Mouse (Mus musculus) forebrain, embryonic 11.5 days (tissue): ENCODE data around the gene Wwtr1. TPM values are rescaled to one million over a fixed set of nuclear protein-coding genes. Genes with fewer than 3 reads are reported as not detected.

Experiments
- ATAC-seq: fragments of 200-750 bp; cut with Nextera tagmentation; replicated peaks from 2 replicates; pipeline ENCODE4 v1.8.0; 2017; ENCODE audit warnings: moderate TSS enrichment; ENCODE audit not compliant: low FRiP score
- DNase-seq: peaks from one replicate; pipeline ENCODE4 v3.0.0-alpha.2; 2017; ENCODE audit warnings: low spot score
- H3K27ac ChIP-seq: fragments of 300-500 bp; sonication (generic); 2 replicates; pipeline ENCODE4 v1.5.1; 2014; ENCODE audit warnings: low read depth, low read length
- H3K27me3 ChIP-seq: fragments of 300-500 bp; sonication (generic); 2 replicates; pipeline ENCODE4 v1.6.1; 2014; ENCODE audit warnings: mild to moderate bottlenecking, low read length, mixed read lengths; ENCODE audit not compliant: control insufficient read depth, insufficient read depth
- H3K36me3 ChIP-seq: fragments of 300-500 bp; sonication (generic); 2 replicates; pipeline ENCODE4 v1.6.1; 2014; ENCODE audit warnings: mild to moderate bottlenecking, low read length, moderate library complexity, mixed read lengths; ENCODE audit not compliant: control insufficient read depth, insufficient read depth
- H3K4me1 ChIP-seq: fragments of 300-500 bp; sonication (generic); replicated peaks from 2 replicates; pipeline ENCODE4 v1.6.1; 2014; ENCODE audit warnings: low read length, mixed read lengths; ENCODE audit not compliant: control insufficient read depth, insufficient read depth
- H3K4me2 ChIP-seq: fragments of 300-500 bp; sonication (generic); 2 replicates; pipeline ENCODE4 v1.6.1; 2014; ENCODE audit warnings: low read depth, mild to moderate bottlenecking, low read length, moderate library complexity, mixed read lengths; ENCODE audit not compliant: severe bottlenecking
- H3K4me3 ChIP-seq: fragments of 300-500 bp; sonication (generic); 2 replicates; pipeline ENCODE4 v1.5.1; 2014; ENCODE audit warnings: low read depth, low read length
- H3K9ac ChIP-seq: fragments of 300-500 bp; sonication (generic); 2 replicates; pipeline ENCODE4 v1.6.1; 2014; ENCODE audit warnings: low read length
- H3K9me3 ChIP-seq: fragments of 300-500 bp; sonication (generic); 2 replicates; pipeline ENCODE4 v1.6.1; 2016; ENCODE audit warnings: low read length, mixed read lengths; ENCODE audit not compliant: control insufficient read depth
- WGBS: fragments of 180-500 bp; shearing (Covaris S2); extraction: QIAGEN DNeasy Blood & Tissue Kit; methylation state at CpG from one replicate; pipeline ENCODE4 v1.1.7; 2014; 5-methylcytosine and 5-hydroxymethylcytosine counted together
- polyA plus RNA-seq: library from polyadenylated mRNA; unstranded; fragments of >200 nt; fragmentation: Nextera tagmentation; extraction: Ambion mirVana; gene quantifications from 2 replicates; pipeline ENCODE4 v1.2.1, GENCODE M21; 2014

The Wwtr1 gene
- polyA plus RNA-seq, 1 experiment from 2014 or later, result 11.2 TPM

DNA sequence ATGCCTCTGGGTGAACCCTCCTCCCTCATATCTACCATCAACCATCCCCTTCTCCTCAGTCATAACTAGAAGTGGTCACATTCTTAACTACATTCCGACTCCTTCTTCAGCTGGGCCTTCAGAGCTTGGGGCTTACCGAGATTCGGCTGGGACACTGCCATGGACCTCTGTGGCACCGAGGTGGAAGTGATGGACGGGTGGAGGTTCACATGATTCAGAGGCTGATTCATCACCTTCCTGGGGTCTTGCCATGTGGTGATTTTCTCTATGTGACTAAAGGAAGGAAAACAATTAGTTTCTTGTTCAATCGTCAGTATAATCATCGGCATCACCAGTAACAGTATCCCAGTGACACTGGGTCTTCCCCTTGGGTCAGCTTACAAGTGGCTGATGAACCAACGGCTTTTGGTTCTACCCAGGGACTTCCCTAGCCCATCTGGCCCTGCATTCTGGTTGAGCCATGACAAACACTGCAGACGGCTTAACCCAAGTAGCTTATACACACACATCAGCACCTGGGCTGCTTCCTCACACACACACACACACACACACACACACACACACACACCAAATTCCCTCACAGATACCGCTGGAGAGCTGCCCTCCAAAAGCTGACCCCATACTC lies 74.0 kb downstream of the Wwtr1 start:
- ATAC-seq (no peak), DNase-seq (no peak)
- Histone ChIP-seq H3K27ac (no peak overlapping the region), H3K4me1 (no peaks in the 10 kb centered on the region), H3K9me3 (no peaks in the 10 kb centered on the region), H3K9ac (no peak overlapping the region), H3K4me2 (no peak overlapping the region), H3K4me3 (no peak overlapping the region), H3K36me3 (no peaks in the 10 kb centered on the region), H3K27me3 (no peaks in the 10 kb centered on the region)
- WGBS, result 91% methylated on average over 10 of the region's 10 CpGs

DNA sequence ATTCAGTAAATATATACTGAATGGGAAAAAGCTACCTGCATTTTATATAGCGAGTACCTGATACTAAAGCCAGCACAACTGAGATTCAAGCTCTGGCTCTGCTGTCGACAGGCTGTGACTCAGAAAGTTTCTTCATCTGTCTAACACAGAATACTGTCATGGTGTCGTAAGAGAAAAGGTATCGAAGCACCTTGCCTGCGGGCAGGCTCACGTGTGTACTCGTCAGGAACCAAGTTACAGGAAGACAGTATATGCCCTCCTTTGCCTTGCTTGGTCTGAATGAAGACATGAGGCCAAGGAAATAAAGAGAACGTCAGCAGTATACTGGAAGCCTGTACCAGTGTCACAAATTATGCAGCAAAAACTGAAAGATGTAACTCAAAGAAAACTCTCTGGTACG lies 74.9 kb downstream of the Wwtr1 start:
- Histone ChIP-seq H3K4me1 (no peaks in the 10 kb centered on the region), H3K9me3 (no peaks in the 10 kb centered on the region), H3K4me2 (no peak overlapping the region), H3K9ac (no peak overlapping the region), H3K27ac (no peak overlapping the region), H3K4me3 (no peak overlapping the region), H3K27me3 (no peaks in the 10 kb centered on the region), H3K36me3 (no peaks in the 10 kb centered on the region)
- 92% methylated on average over 9 of the region's 9 CpGs for WGBS
- no peak for DNase-seq
- ATAC-seq, result no peak

GRCm38 (mm10) chr3:57497791-57498190 lies 77.9 kb downstream of the Wwtr1 start:
- no peak for ATAC-seq
- WGBS, result 82% methylated on average over 1 of the region's 1 CpGs

GRCm38 (mm10) chr3:57496428-57496827 lies 79.3 kb downstream of the Wwtr1 start:
- Histone ChIP-seq H3K4me2 (no peak overlapping the region), H3K27me3 (no peaks in the 10 kb centered on the region), H3K4me1 (no peaks in the 10 kb centered on the region), H3K27ac (no peak overlapping the region), H3K9ac (no peak overlapping the region), H3K4me3 (no peak overlapping the region), H3K9me3 (no peaks in the 10 kb centered on the region), H3K36me3 (no peaks in the 10 kb centered on the region)
- DNase-seq (no peak), ATAC-seq (no peak)
- 88% methylated on average over 2 of the region's 2 CpGs for WGBS

More at GRCm38 (mm10) chr3:57497791-57498190, 77.9 kb downstream of the Wwtr1 start:
- Histone ChIP-seq H3K9ac (no peak overlapping the region), H3K9me3 (no peaks in the 10 kb centered on the region), H3K4me3 (no peak overlapping the region), H3K36me3 (no peaks in the 10 kb centered on the region), H3K27ac (no peak overlapping the region), H3K4me2 (no peak overlapping the region), H3K27me3 (no peaks in the 10 kb centered on the region), H3K4me1 (no peaks in the 10 kb centered on the region)
- no peak for DNase-seq

DNA sequence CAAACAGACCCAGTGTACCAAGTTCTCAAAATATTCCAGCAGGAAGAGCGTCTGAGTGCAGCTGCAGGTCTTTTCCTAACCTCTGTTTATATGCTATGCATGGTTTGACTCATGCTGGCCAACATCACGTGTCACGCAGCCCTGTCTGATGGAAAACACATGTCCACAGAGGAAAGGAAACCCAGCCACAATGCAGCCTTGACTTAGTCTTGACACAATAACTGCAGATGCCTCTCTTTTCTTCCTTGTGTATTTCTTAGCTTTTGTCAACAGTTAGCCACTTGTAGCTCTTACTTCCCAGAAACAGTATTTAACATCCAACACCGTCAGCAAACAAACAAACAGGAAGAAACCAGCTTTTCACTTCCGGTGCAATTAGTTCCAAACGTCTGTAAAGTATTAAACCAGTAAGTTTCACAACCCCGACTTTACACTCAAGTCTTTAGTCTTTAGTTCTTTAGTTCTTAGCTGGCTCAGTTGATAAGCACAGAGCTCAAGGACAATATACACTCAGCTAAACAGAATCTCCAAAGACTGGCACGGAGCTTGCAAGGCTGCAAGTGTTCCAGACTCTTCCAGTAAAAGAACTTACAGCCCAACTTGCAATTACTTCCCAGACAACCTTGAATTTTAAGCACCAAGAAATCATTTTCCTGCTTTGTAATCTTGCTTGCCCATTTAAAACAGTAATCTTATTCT lies 88.1 kb downstream of the Wwtr1 start:
- 79% methylated on average over 8 of the region's 8 CpGs for WGBS
- Histone ChIP-seq H3K4me3 (no peak overlapping the region), H3K27me3 (no peaks in the 10 kb centered on the region), H3K4me1 (no peaks in the 10 kb centered on the region), H3K36me3 (no peaks in the 10 kb centered on the region), H3K27ac (no peak overlapping the region), H3K9me3 (no peaks in the 10 kb centered on the region), H3K9ac (no peak overlapping the region), H3K4me2 (no peak overlapping the region)
- ATAC-seq, result no peak
- DNase-seq, result peak; percentile 50

DNA sequence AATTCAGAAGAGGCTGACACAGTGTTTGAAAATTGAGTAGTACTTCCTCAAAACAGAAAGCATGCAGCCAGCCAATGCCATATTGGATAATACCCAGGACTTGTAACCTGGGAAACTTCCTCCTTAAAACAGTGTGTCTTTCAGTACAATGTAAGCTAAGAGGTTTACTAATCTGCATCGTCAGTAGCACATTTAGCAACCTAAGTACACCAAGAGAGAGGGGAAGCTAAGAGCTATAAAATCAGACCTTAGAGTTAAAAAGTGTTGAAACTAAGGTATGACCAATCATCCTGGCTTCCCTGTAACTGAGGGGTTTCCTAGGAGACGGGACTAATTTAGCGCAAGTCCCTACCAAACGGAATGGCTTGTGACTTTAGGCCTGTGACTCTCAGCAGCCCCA lies 89.6 kb downstream of the Wwtr1 start:
- Histone ChIP-seq H3K4me1 (no peaks in the 10 kb centered on the region), H3K9me3 (no peaks in the 10 kb centered on the region), H3K4me2 (no peak overlapping the region), H3K36me3 (no peaks in the 10 kb centered on the region), H3K27ac (no peak overlapping the region), H3K4me3 (no peak overlapping the region), H3K9ac (no peak overlapping the region), H3K27me3 (no peaks in the 10 kb centered on the region)
- ATAC-seq, result no peak
- no peak for DNase-seq
- WGBS, result 93% methylated on average over 4 of the region's 4 CpGs

DNA sequence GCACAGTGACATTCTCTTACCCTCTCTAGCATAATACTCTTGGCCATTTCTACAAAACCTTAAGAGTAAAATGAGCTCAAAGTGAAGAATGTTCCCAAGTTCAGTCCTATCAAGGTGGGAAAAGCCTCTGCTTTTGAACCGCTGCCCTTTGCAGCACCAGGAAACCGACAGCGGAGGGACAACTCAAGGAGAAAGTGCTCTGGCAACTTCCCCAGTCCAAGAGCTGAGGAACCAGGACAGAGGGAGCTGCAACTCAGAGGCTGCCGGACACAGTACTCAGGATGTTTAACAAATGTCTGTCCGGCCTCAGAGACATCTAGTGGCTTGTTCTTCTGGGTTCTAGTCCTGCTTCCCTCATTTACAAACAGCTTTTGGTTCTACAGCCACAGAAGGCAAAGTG lies 93.7 kb downstream of the Wwtr1 start:
- no peaks in the 10 kb centered on the region for H3K27me3 ChIP-seq
- no peaks in the 10 kb centered on the region for H3K9me3 ChIP-seq
- H3K36me3 ChIP-seq, result no peaks in the 10 kb centered on the region
- no peaks in the 10 kb centered on the region for H3K4me1 ChIP-seq
- 92% methylated on average over 5 of the region's 5 CpGs for WGBS
- ATAC-seq, result no peak
- no peak overlapping the region for H3K9ac ChIP-seq
- H3K27ac ChIP-seq, result no peak overlapping the region
- DNase-seq, result no peak
- H3K4me2 ChIP-seq, result no peak overlapping the region
- H3K4me3 ChIP-seq, result no peak overlapping the region

- Histone ChIP-seq H3K4me3 (no peak overlapping the region), H3K27me3 (no peaks in the 10 kb centered on the region), H3K9me3 (no peaks in the 10 kb centered on the region), H3K27ac (no peak overlapping the region), H3K36me3 (no peaks in the 10 kb centered on the region), H3K4me1 (no peaks in the 10 kb centered on the region), H3K9ac (no peak overlapping the region), H3K4me2 (no peak overlapping the region)
- 88% methylated on average over 4 of the region's 4 CpGs for WGBS
- ATAC-seq (no peak), DNase-seq (no peak)
These were observed 95.1 kb downstream of the Wwtr1 start for GRCm38 (mm10) chr3:57480640-57481039.

DNA sequence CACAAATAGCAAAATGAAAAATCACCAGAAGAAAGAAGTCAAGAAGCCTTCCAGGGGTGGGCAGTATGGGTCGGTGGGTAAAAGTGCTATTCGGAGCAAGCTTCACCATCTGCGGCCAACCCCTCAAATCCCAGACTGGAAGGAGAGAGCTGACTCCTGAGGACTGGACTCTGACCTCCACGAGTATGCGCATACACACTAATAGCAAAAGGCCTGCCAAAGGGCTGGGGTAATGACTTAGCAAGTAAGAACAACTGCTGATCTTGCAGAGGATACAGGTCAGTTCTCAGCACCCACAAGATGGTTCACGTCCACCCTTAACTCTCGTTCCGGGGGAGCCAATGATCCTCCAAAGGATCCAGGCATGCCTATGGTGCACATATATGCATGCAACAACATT lies 101.3 kb downstream of the Wwtr1 start:
- DNase-seq (no peak), ATAC-seq (no peak)
- Histone ChIP-seq H3K36me3 (no peaks in the 10 kb centered on the region), H3K4me1 (peaks cover 16% of the 10 kb centered on the region), H3K9me3 (no peaks in the 10 kb centered on the region), H3K4me2 (no peak overlapping the region), H3K27me3 (no peaks in the 10 kb centered on the region), H3K4me3 (no peak overlapping the region), H3K27ac (no peak overlapping the region), H3K9ac (no peak overlapping the region)
- WGBS, result 90% methylated on average over 8 of the region's 8 CpGs
